Mouse (Mus musculus): ENCODE measurements around the gene Calr4.

Gene Calr4

DNA sequence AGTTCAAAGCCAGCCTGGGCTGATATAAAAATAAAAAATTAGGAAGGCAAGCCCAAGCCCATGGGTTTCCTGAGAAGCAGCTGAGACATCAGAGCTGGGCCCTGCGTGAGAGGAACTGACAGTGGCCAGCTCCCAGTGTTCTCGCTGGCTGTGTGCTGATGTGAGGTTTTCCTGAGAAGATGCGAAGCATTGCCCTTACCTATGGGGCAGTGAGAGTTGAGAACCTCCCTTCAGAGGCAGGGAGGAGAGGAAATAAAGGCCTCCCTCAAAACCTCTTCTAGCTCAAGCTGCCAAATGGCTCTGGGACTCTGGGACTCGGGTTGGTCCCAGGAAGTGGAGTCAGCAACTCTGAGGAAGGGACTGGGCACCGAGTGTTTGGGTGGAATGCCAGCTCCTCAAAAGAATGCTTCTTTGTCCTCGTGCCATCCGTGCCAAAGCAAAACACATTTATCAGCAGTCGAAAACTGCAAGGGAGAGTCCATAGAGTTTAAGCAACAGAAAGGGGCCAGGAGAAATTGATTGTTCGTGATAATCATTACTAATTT lies 593 bp downstream of the Calr4 start:
- DNase-seq (ENCODE audit: extremely low read depth, low read depth) = no peak

DNA sequence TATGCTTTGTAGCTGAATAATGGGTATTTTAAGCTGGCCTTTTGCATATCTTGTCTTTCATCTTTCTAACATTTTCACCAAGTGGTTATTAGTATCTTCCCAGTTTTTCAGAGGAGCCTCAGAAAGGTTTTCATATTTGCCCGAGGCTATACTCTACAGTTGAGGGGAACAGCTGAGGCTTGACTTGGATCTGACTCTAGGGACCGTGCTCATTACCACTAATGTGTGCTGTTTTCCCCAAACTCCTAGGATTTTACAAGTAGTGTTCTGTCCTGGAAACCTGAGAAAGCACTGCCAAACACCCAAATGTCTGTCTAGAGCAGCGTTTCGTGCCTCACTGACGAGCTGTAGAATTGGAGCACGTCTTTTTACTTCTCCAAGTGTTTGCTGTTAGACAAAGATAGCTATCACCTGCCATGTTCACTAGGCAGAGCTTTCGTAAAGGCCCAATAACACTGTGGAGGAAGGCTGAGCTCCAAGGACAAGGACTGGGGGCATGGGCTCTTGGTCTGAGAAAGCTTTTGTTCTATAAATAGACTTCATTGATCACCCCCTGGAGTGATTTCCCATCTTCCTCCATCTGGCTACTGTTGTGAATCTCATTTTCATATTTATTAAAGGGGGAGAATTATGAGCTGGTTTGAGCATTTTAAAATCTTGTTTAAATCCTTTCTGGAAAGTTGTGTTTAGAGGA lies 2.0 kb downstream of the Calr4 start:
- no peak for DNase-seq (ENCODE audit: extremely low read depth, low read depth)

DNA sequence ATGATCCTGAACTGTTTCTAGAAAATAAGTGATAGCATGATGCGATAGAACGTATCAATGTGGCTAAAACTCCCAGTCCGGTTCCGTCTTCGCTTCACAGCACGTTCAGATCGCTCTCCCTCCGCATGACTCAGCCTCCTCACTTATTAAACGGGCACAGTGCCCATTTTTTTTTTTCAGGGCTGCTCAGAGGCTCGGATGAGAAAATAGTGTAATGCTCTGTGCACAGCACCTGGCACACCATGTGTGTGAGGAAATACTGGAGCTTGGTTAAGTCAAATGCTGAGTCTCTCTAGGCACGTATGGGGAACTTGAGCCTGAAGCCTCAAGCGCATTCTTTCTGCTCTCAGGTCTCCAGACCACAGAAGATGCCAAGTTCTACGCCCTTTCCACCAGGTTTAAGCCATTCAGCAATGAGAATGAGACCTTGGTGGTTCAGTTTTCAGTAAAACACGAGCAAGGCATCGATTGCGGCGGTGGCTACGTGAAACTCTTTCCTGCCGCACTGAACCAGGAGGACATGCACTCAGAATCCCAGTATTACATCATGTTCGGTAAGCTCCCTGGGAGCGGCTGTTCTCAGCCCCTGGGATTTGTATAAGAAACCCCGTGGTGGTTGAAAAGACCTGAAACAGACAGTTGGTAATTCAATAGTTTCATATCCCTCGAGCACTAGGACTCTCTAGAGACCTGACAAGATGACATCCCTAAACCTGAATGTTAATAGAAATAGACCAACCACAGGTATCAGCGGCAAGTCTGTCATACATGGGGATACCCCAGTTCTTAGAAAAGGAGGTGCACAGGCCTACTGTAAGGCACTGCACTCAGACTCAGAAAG lies 4.4 kb downstream of the Calr4 start:
- no peak for DNase-seq (ENCODE audit: extremely low read depth, low read depth)

DNA sequence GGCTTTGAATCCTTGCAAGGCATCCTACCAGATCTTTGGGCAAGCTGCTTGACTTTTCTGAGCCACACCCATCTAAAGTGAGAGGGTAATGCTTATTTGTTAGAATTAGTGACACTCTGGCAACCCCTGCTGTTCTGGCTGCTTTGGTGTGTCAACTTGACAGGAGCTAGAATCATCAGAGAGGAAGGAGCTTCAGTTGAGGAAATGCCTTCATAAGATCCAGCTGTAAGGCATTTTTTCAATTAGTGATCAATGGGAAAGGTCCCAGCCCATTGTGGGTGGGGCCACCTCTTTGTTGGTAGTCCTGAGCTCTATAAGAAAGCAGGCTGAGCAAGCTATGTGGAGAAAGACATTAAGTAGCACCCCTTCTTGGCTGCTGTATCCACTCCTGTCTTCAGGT lies 6.9 kb downstream of the Calr4 start:
- no peak for DNase-seq (ENCODE audit: extremely low read depth, low read depth)

- DNase-seq (ENCODE audit: extremely low read depth, low read depth) = no peak
These were observed 7.6 kb downstream of the Calr4 start for GRCm38 (mm10) chr4:109241934-109242333.

DNA sequence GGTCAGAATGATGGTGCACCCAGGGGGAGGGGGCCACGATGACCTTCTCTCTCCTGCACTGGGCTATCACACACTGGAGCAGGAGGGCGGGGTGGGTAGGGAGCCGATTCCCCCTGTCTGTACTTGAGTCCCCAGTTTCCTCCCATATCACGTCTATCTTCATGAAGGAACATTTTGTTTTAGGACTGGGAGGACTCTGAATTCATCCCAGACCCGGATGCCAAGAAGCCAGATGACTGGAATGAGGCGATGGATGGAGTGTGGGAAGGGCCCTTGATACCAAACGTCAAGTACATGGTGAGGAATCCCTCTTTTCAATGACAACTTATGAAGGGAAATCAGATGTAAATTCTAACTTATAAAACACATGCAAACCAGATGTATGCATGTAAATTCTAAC lies 10.2 kb downstream of the Calr4 start:
- no peak for DNase-seq (ENCODE audit: extremely low read depth, low read depth)

DNA sequence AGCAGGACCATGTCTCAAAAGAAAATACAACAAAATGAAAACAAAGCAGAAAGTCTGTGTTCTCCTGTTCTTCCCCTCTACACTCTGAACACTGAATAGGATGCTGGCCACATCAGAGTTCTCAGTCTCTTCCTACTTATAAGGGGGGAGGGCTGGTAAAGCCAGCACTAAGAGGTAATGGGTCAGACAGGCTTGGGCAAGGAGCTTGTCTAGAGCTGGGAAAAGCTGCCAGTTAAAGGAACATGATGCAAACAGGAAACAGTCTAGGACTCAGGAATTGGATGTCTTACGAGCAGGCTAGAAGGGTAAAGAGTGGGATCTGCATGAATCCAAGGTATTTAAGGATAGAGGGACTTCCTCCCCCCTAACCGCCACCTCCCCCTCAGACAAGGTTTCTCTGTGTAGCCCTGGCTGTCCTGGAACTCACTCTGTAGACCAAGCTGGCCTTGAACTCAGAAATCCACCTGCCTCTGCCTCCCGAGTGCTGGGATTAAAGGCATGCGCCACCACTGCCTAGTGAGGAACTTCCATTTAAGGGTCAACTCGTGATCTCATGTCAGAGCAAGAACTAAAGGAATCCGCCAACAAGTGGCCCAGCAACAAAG lies 10.8 kb downstream of the Calr4 start:
- no peak for DNase-seq (ENCODE audit: extremely low read depth, low read depth)

GRCm38 (mm10) chr4:109251605-109252004 lies 17.3 kb downstream of the Calr4 start:
- no peak for DNase-seq (ENCODE audit: extremely low read depth, low read depth)

GRCm38 (mm10) chr4:109252199-109252598 lies 17.9 kb downstream of the Calr4 start:
- no peak for DNase-seq (ENCODE audit: extremely low read depth, low read depth)

GRCm38 (mm10) chr4:109253664-109254151 lies 19.4 kb downstream of the Calr4 start:
- no peak for DNase-seq (ENCODE audit: extremely low read depth, low read depth)

GRCm38 (mm10) chr4:109254511-109254910 lies 20.2 kb downstream of the Calr4 start:
- DNase-seq (ENCODE audit: extremely low read depth, low read depth) = no peak

DNA sequence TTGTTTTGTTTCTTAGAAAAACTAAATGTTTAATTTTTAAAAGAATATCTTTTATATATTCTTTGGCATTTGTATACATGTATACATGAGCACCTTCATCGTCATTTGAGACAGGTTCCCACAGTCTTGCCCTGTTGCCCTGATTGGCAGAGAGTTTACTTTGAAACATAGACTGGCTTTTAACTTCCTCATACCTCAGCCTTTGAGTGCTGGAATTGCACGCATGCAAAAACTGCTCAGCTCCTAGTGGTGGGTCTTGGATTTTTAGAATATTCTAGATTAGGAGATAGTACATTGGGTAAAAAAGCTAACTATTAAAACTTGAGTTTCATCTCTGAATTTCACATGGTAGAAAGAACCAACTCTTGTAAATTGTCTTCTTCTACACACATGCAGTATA lies 21.0 kb downstream of the Calr4 start:
- DNase-seq (ENCODE audit: extremely low read depth, low read depth) = no peak

GRCm38 (mm10) chr4:109255727-109256417 lies 21.6 kb downstream of the Calr4 start:
- no peak for DNase-seq (ENCODE audit: extremely low read depth, low read depth)

- no peak for DNase-seq (ENCODE audit: extremely low read depth, low read depth)
These were observed 22.5 kb downstream of the Calr4 start for GRCm38 (mm10) chr4:109256791-109257190.

GRCm38 (mm10) chr4:109257639-109258038 lies 23.4 kb downstream of the Calr4 start:
- no peak for DNase-seq (ENCODE audit: extremely low read depth, low read depth)

DNA sequence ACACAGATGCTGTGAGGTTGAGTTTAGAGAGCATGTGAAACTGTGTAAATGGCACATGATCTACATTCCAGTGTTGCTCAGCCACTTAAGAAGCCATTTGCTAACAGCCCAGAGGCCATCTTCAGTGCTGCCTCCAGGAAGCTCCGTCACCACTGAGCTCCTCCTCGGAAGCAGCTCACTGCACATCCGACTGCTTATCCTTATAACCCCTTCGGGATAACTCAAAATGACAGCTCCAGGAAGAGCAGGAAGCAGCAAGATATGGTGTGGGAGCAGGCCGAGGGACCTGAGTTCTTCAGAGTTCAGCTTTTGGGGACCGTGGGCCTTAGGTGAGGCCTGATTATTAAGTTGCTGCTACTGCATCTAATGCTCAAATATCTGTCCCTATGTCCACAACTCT lies 27.8 kb downstream of the Calr4 start:
- no peak for DNase-seq (ENCODE audit: extremely low read depth, low read depth)

DNA sequence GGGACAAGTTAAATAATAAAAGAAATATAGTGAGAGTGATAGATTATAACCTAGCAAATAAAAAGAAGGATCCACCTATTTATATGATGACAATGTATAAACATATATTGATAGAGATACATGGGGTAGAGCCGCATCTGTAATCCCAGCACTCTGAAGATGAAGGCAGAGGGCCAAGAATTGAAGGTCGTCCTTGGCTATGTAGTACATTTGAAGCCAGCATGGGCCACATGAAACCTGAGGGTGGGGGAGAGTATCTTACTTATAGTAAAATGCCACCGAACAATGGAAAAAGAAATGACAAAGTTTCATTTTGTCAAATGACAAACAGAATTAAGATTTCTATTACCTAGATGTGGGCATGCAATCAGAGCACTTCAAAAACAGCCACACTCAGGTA lies 31.8 kb downstream of the Calr4 start:
- DNase-seq (ENCODE audit: extremely low read depth, low read depth) = no peak

DNA sequence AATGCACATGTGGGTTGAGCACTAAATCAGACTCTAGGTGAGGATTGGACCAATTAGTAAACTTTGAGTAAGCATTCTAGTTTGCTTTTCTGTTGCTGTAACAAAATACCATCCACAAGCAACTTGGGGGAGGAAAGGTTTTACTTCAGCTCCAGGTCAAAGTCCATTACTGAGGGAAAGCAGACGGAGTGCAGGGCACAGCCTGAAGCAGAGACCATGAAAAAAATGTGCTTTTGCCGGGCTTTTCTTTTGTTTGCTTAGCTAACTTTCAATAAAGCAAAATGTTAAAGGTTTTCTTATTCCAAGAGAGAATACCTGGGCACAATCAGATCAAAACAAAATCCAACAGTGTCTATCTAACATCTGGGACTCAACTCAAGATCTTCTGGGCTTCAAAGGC lies 32.5 kb downstream of the Calr4 start:
- DNase-seq (ENCODE audit: extremely low read depth, low read depth) = no peak

- no peak for DNase-seq (ENCODE audit: extremely low read depth, low read depth)
These were observed 33.2 kb downstream of the Calr4 start for GRCm38 (mm10) chr4:109267452-109267851.

GRCm38 (mm10) chr4:109268903-109269302 lies 34.6 kb downstream of the Calr4 start:
- no peak for DNase-seq (ENCODE audit: extremely low read depth, low read depth)

DNA sequence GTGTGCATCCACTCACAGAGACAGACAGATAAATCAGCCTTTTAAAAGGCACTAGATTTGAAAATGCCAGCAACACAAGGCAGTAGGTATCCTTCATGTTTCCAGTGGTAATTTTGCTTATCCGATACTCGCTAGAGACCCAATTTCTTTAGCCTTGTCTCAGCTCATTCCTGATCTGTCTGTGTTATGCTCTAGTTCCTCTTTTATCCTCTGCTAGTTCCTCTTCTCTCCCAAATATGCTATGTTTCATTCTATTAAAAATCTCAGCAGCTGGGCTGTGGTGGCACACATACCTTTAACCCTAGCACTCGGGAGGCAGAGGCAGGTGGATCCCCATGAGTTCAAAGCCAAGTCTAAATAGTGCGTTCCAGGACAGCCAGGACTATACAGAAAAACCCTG lies 37.5 kb downstream of the Calr4 start:
- DNase-seq (ENCODE audit: extremely low read depth, low read depth) = no peak
